Mouse (Mus musculus) CD8-positive naive resting alpha-beta T cell, adult 2 months (primary cell): ENCODE results near the gene Vma21.
A peak's percentile ranks its signal among the peaks of the same experiment; 100 is the strongest.

Experiments
- DNase-seq, 2 experiments: peaks; one replicate each; pipeline ENCODE4 v3.0.0; 2022; ENCODE audit warnings: low read depth in 2 of 2, low spot score in 2 of 2

The Vma21 gene

GRCm38 (mm10) chrX:71815631-71816345, at the start of gene Vma21:
TSS of gene Vma21 (plus strand) at chrX:71815924.
- DNase-seq, result no peak

- DNase-seq, result no peak
Measured at GRCm38 (mm10) chrX:71767909-71768308, 47.8 kb upstream of the Vma21 start.

- DNase-seq, result no peak
Measured at GRCm38 (mm10) chrX:71791106-71791505, 24.6 kb upstream of the Vma21 start.

- no peak for DNase-seq
Measured at GRCm38 (mm10) chrX:71797766-71798165, 18.0 kb upstream of the Vma21 start.

DNA sequence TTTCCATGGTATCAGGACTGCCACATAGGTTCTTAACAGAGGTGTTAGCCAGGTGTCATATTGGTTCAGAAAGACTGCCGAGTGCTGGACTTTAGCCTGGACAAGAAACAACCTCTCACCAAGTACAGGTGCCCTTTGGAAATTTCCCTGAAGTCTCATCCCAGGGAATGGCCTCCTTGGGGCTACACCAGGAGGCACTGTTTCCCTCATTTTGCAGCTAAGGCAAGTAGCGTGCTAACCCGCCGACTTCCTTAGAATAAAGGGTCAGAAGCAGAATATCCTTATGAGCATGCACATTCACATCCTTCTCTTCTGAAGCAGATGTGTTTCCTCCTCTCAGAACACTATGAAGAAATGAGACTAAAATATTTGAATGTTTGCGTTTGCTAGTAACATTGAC, 16.8 kb upstream of the Vma21 start:
- no peak for DNase-seq

GRCm38 (mm10) chrX:71811966-71812835, 3.5 kb upstream of the Vma21 start:
- no peak for DNase-seq

DNA sequence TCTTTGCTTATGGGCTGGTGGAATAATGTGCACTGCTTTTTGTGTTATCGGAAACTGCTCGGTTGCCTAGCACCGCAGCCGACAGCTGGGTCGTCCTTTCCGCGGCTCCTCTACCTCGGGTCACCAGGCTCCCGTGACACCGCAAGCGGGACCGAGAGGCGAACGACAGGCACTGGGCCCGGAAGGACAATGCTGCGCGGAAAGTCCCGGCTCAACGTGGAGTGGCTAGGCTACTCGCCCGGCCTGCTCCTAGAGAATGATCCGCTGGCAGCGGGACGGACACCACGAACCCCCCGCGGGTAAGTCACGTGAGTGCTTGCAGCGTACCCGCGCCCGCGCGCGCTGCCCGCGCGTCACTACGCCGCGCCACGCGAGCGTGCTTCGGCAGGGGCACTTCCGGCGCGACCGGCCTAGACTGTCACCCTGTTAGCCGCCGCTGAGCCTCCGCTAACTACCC, 705 bp downstream of the Vma21 start:
- DNase-seq, result peak; percentile 70 to 77

DNA sequence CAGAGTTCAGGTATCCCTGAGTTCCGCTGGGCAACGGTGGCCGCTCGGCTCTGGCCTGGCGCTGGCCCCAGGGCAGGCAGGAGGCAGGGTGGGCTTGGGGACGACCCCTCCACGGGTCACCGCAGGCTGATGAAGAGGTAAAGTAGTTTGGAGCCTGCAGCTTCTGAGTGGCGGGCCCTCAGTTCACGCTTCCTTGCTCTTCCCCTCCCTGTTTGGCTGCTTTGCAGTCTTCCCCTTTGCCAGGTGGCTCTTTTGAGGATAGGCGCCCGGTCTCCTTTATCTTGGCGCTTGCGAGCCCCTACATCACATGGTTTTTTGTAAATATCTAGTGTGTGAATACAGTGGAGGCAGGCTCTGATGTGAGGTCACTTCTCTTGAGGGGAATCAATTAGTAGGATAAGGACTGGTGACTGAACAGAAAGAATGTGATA, 1.2 kb downstream of the Vma21 start:
- peak in 1 of 2 experiments; percentile 0 for DNase-seq

- DNase-seq, result no peak
Measured at GRCm38 (mm10) chrX:71838911-71839310, 23.2 kb downstream of the Vma21 start.

GRCm38 (mm10) chrX:71846696-71847095, 31.0 kb downstream of the Vma21 start:
- DNase-seq, result no peak

DNA sequence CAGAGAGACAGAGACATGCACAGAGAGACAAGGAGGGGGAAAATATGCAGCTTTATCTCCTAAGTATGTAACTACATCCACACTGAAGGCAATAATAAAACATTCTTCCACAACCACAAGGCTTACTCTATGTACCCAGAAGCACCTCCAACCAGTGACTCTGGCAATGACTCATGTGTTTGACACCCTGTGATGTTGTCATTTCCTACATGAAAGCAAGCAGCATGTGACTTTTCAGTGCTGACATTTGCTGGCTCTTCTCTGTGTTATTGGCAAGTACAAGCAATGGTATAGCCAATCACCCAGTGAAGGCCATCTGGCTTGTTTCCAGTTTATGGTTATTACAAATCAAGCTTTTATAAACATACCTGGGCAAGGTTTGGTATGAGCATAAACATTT, 38.1 kb downstream of the Vma21 start:
- no peak for DNase-seq
